Mouse (Mus musculus) retina, embryonic 14.5 days (tissue): ENCODE results near the gene Rbx1.

Experiments
- DNase-seq: peaks from one replicate; pipeline ENCODE4 v3.0.0-alpha.2; 2015; ENCODE audit warnings: low spot score

The Rbx1 gene

DNA sequence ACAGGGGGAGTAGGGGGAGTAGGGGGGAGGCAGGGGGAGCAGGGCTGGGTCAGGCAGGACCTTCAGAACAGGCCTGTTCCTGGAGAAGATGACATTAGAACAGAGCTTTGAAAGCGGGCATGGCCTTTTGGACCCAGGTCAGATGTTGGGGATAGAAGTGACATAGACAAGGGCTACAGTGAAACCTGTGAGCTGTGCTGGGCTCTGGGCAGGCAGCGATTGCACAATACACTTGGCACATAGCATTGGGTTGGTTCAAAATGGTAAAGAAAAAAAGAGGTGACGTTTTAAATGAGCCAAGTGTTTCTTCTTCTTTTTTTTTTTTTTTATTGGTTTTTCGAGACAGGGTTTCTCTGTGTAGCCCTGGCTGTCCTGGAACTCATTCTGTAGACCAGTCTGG lies 19.4 kb downstream of the Rbx1 start:
- no peak for DNase-seq

DNA sequence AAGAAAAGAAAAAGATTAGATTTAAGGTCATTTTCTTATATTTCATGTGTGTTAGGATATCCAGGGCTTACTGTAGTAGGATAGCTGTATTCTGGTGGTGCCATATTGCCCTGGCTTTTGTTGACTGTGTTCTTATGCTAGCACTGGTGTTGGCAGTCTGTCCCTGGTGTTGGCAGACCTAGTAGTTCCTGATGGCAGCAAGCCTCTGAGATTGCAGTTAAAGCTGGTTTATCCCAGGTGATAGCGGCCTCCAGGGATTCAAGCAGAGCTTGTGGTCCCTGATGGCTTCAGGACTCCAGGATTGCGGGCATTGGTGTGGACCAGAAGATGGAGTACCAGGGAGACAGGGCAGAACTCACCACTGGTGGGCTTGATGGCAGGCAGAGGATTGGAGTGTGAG lies 37.4 kb downstream of the Rbx1 start:
- no peak for DNase-seq

DNA sequence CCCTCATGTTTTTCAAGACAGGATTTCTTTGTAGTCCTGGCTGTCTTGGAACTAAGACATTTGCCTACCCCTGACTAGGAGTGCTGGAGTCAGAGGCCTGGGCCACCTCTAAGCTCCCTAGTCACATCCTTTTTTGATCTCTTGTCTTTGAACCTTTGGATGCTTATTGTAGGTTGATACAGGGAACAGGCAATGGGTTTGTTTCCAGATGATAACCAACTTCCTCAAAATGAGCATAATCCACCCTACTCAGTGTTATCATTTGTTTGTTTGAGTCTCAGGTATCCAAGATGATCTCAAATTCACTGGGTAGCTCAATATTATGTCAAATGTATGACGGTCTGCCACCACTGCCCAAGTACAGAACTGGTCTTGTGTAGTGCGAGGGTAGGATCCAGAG lies 37.9 kb downstream of the Rbx1 start:
- no peak for DNase-seq

DNA sequence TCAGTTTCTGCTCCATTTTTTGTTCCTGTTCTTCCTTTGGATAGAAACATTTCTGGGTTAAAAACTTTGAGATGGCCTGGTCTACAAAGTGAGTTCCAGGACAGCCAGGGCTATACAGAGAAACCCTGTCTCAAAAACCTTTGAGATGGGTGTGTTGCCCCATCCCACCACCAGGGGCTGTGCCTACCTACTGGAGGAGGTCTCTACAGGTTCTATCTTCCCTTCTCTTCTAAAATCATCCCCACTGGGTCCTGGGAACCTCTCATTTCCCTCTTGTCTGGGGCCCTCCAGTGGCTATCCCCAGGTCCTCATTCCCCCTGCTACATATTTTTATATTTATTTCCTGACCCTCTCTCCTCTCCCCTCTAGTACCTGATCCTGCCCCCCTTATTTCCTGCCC lies 41.1 kb downstream of the Rbx1 start:
- DNase-seq = peak; percentile 43

DNA sequence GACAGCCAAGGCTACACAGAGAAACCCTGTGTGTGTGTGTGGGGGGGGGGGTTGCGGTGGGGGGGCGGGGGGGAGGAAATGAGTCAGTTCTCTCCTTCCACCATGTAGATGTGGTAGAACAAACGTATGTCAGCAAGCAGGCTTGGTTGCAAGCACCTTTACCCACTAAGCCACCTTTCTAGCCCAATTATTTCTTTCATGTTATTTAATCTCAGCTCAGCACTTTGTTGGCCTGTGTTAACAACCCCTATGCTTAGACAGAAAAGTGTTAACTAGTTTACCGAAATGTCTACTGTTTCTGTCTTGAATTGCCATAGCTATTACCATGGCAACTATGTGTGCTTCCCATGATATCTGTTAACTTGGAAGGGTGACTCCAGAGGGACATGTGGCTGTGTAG lies 44.5 kb downstream of the Rbx1 start:
- DNase-seq = no peak

DNA sequence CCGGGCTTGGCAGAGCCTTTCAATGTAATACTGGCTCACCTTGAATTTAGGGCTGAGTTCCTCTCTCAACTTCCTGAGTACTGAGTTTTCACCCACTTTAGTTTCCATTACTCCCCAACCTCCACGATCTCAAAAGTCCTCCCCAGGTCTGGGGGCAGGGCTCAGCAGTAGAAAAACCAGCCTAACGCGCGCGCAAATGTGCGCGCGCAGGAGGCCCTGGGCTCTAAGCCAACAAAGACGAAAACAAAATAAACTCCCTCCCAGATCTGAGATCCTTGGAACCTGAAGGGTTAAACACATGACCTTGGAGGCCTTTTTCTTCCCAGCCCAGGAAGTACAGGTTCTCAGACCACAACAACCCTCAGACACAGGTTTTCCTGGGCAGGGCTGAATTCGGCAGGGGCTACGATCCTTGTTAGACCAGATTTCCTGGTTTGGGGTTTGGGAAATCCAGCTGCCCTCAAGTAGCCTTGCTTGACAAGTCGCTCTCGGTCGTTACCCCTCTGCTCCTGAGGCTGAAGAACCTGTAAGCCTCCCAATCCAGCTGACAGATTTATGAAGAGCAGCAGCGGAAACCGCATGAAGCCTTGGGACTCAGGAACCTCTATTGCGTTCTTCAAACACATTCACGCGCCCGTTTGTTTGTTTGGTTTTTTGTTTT lies 45.6 kb downstream of the Rbx1 start:
- DNase-seq = no peak

DNA sequence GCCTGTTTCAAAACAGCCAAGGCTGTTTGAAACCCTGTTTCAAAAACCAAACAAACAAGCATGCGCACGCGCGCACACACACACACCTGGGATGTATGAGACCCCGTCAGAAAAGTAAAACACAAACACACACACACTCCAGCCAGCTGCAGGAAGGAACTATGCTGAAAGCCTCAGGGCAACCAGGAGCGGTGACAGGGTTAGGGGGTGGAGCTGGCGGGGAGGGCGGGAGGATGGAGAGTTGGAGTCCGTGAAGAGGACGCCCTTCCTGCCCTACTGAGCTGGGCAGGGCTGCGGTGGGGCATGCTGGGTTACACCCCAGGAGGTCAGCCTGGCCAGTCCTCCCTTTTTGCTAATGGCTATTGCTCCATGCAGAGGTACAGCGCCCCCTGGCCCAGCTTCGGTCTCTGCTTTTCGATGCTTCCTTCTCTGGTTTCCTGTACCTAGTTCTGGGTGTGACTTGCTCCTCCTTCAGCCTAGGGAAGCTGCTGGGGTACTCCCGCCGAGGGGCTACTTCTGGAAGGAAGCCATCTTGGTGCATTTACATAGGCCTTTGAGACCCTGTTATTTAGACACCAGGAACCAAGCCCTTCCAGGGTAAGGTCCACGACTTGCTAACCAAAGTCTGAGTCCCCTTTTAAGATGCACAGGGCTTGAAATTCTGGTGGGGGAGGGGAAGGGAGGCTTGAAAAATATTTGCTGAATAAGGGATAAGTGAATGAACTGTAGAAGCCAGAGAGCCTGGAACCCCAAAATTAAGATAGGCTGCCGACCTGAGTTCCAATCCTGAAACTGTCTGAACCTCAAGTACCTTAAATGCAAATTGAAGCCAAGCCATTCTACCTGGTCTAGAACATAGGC lies 48.2 kb downstream of the Rbx1 start:
- DNase-seq = peak; percentile 82

DNA sequence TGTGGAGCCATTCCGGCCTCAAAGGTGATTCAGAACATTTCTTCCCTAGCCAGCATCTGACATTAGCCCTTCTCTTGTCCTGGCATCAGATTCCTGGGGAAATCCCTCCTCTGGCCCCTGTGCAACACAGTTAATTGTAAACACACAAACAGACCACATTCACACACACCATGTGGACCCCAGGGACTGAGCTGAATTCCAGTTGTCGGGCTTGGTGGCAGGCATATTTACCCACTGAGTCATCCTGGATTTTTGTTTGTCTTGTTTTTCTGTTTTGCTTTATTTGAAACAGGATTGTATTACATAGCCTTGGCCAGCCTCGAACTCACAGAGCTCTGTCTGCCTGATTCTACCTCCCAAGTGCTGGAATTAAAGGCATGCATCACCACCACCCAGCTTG lies 49.1 kb downstream of the Rbx1 start:
- DNase-seq = no peak

DNA sequence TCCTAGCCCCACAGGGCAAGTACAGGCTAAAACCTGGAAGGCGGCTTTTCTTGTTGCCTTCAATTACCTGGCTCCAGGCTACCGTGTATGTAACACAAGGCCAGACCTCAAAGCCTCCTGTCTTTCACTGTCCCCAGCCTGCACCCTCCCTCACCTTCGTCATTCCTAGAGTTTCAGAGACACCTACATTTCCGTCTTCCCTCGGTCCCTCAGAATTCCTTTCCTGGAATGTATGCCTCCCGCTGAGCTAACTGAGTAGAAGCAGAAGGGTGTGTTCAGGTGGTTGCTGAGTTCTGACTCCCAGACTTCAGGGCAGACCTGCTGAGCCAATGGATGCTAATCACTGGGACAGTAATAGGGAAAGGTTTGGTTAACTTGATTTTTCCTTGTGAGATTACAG lies 51.9 kb downstream of the Rbx1 start:
- DNase-seq = no peak

DNA sequence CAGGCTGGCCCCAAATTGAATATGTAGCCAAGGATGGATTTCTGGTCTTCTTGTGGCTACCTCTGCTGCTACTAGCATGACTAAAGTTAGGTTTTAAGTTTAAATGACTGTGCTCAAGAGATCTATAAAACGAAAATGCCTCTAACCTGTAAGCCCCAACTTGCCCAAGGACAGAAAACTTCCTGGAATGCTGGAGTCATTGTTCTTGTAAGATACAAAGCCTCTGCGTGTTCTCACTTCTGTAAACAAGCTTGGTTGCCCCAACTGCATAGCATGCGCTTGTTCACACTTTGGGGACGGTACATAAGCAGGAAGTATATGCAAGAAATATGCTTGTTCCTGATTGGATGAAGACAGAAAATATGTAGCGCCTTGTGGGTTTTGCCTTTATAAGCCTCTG lies 52.7 kb downstream of the Rbx1 start:
- no peak for DNase-seq

DNA sequence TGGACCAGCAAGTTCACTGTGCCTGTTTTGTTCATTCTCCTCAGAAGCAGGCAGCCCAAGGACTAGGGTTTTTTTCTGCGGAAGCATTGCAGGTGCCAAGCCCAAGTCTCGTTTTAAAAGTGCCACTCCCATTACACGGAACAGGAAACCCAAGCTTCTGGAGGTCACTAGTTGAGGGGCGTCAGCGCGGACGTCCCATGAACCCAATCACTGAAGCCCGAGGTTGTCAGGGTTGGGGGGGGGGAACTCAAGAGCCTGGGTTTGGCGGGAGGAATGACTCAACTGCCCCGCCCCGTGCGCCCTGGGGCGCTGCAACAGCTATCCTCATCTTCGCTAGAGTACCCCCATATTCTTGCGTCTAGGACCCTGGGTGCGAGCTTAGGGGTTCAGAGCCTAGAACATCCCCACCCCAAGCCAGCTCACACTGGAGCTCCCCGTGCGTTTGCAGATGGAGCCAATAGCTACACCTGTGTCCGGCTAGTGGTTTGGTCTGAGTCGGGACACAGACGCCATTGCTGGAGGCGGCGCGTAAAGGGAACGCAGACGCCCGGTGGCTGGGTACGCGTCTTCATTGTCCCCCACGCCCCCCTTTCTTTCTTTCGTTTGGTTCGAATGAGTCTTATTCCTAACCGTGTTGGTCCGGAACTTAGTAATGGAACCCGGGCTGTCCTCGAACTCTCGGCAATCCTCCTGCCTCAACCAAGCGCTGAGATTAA lies 56.1 kb downstream of the Rbx1 start:
- peak; percentile 54 for DNase-seq

DNA sequence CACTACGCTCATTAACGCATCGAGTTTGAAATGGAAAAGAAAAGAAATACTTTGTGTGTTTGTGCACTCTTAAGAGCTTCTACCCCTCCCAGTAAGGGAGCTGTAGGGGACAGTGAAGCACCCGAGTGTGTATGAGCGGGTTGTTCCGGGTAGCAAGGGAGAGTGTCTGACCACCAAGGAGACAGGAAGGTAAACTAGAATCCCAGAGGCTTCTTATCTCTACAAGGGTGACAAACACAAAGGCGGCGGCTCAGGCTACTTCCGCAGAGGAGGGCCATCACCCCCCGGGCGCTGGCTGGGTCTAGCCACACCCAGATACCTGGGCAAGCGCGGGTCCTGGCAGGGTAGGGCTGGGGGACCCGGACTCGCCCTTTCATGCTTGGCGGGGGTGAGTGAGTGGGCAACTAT lies 56.7 kb downstream of the Rbx1 start:
- no peak for DNase-seq

DNA sequence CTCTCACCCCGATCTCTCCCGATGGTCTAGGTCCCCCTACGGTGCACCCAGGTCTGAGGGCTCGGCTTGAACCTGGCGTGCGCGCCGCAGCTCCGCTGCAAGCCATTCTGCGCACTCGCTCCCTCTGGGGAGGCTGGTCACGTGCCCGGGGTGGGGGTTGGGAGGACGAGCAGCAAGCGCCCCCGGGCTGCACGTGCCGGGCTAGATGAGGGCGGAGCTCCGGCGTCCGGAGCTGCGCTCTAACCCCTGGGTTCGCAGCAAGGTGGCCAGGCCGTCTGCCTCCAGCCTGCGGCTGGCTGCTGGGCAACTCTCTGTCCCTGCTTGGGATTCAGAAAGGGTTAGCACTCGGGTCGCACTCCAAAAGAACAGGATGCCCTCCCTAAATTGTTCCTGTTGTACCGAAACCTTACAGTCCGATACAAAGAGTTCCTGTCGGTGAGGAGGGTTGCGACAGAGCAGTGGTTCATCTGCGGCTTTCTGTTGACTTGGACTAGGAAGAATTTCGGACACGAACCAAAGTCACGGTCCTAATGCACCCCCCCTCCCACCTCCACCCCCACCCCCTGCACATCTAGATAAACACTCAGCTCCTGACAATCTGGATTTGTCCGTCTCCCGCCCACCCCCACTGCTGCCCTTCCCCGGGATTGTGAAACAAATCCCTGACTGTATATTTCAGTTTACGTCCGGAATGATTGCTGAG lies 57.2 kb downstream of the Rbx1 start:
- peak; percentile 87 for DNase-seq

DNA sequence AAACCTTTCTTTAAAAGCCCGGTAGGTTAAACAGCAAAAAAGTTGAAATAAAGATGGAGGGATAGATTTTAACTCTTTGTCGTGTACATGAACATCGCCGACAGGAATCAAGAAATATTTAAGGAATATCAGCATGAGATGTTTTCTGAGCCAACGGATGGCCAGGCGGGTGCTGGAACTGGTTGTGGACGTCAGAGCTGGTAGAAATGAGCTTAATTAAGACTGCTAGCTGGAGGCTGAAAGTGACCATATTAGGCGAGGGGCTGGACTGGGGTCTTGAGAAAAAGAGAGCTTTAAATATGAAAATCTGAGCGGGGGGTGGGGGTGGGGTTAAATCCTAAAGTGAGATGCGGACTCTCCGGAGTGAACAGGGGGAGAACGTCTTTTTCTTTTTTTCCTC lies 57.8 kb downstream of the Rbx1 start:
- DNase-seq = peak; percentile 56
